Mouse (Mus musculus): ENCODE results near the gene Gm266.
A peak's percentile ranks its signal among the peaks of the same experiment; 100 is the strongest.

DNA sequence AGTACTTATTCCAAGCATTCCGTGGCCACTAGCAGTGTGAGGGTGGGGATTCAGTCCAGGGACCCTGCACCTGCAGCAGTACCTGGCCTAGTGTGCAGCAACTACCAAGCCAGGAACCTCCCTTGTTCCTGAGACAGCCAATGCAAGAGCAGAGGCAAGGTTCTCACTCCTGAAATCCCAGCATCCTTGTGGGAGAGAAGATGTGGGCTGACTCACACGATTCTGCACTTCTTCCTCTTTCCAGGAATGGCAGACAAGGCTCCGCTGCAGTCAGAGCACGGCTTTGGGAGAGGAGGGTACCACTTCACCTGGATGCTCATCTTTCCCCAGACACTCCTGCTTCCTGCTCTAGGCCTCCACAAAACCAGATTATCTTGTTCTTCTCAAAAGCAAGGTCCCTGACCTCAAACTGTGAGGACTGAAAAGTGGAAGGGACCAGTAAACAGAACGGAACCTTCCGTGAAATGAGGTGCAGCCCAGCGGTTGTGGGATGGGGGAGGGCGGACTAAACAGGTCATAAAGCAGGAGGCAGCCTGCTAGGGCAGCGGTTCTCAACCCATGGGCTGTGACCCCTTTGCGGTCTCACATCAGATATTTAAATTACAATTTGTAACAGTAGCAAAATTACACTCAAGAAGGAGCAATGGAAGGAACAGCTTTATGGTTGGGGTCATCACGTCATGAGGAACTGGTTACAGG, 47.6 kb upstream of the Gm266 start:
- TF ChIP-seq CTCF (IDR thresholded peaks at IDR 0.05; ENCODE audit: extremely low read depth, insufficient read depth, low read length), result no peak
- peak; percentile 82; the same call in 1 of the 2 replicates for TF ChIP-seq POLR2A (IDR thresholded peaks at IDR 0.05; ENCODE audit: extremely low read depth, insufficient read depth, low read length)

Measured in cortical plate, adult 2 months (tissue).